Mouse (Mus musculus): Measurements from ENCODE around the gene Hmgcll1. TPM values are rescaled to one million over a fixed set of nuclear protein-coding genes. Genes with fewer than 3 reads are reported as not detected.

Hmgcll1 gene
- 0.20 and 0.34 TPM in 2 replicates for polyA plus RNA-seq (2015; fragmentation: Nextera tagmentation; extraction: Ambion mirVana)

DNA sequence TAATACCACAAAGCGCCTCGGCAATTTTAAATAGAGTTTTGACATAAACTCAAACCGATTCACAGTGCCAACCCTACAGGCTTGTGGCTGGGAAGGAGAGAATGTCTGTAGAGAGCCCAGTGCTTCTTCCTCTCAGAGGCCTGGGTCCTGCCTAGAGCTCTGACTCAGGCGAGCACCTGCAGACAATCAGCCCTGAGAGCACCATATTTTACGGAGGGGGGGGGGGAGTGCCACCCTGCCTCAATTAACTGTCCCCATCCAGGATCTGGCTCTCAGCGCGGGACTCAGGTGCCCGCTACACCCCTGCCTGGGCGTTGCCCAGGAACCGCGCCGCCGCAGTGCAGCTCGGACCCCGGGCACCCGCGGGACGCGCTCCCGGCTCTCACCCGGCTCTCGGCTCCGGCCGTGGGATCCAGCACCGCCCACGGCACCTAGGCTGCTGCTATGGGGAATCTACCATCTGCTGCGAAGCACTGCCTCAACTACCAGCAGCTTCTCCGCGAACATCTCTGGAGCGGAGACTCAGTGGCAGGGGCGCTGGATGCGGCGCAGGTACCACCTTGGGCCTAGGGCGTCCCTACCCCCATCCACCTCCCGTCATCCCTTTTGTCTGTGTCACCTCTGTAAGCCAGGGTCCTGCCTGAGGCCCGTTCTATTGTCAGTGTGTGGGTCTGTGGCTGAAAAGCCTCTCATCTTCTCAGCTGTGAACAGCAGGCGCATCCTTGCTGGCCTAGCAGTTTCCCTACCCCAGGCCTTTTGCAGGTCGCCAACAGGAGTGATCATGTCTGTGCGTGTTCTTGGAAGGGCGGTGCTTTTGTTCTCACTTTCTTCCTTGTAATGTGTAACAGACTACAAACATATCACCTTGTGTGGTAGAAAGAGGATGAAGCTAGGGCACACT lies at the start of gene Hmgcll1:
Hmgcll1 (plus strand) TSS at position 225 of the 901 bp plus-strand sequence.
- H3K4me1 ChIP-seq (ENCODE audit: control insufficient read depth, low read depth, low read length) = peaks cover 2% of the 10 kb centered on the region
- no peak within 1 kb of the TSS; the same call in 1 of the 2 replicates for H3K27ac ChIP-seq (ENCODE audit: low read length)
- no peaks in the 10 kb centered on the region for H3K27me3 ChIP-seq (ENCODE audit: control insufficient read depth, insufficient read depth, low read depth, low read length)
- peak within 1 kb of the TSS; percentile 55 for H3K4me3 ChIP-seq (ENCODE audit: low read depth, low read length)
- H3K4me2 ChIP-seq (ENCODE audit: low read depth, low read length) = peak within 1 kb of the TSS; percentile 74
- ATAC-seq (ENCODE audit: low read depth) = peak; percentile 52
- no peaks in the 10 kb centered on the region for H3K36me3 ChIP-seq (ENCODE audit: control insufficient read depth, insufficient read depth)
- 13% methylated on average over 39 of the region's 40 CpGs for WGBS (ENCODE audit: insufficient replicate concordance)
- H3K9me3 ChIP-seq (replicated peaks; ENCODE audit: control insufficient read depth, low read length) = no peaks in the 10 kb centered on the region
- H3K9ac ChIP-seq (ENCODE audit: low read depth, low read length) = peak within 1 kb of the TSS; percentile 50

DNA sequence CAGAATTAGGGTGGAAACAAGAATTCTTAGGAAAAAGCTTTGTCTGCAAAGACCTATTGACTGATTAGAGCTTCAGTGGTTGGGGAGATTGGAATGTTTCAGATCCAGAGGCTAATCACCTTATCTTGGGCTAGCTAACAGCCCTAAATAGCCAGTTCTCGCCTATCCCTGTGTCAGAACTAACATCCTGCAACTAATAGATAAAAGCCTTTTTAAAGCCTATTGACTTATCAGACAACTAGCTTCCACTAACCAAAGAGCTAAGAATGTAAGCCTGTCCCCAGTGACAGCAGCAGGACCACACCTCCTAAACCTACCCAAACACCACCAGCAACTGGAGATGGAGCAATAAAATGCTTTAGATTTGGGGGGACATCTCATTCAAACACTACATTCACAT lies 34.6 kb upstream of the Hmgcll1 start:
- H3K9ac ChIP-seq (ENCODE audit: low read depth, low read length) = no peak overlapping the region
- 42% methylated on average over 1 of the region's 1 CpGs for WGBS (ENCODE audit: insufficient replicate concordance)
- peak overlapping the region; percentile 35; the same call in 1 of the 2 replicates for H3K4me2 ChIP-seq (ENCODE audit: low read depth, low read length)
- ATAC-seq (ENCODE audit: low read depth) = peak; percentile 95
- no peaks in the 10 kb centered on the region for H3K27me3 ChIP-seq (ENCODE audit: control insufficient read depth, insufficient read depth, low read depth, low read length)
- H3K9me3 ChIP-seq (replicated peaks; ENCODE audit: control insufficient read depth, low read length) = no peaks in the 10 kb centered on the region
- peaks cover 19% of the 10 kb centered on the region for H3K4me1 ChIP-seq (ENCODE audit: control insufficient read depth, low read depth, low read length)
- no peaks in the 10 kb centered on the region for H3K36me3 ChIP-seq (ENCODE audit: control insufficient read depth, insufficient read depth)
- peak overlapping the region; percentile 71 for H3K27ac ChIP-seq (ENCODE audit: low read length)
- no peak overlapping the region for H3K4me3 ChIP-seq (ENCODE audit: low read depth, low read length)

DNA sequence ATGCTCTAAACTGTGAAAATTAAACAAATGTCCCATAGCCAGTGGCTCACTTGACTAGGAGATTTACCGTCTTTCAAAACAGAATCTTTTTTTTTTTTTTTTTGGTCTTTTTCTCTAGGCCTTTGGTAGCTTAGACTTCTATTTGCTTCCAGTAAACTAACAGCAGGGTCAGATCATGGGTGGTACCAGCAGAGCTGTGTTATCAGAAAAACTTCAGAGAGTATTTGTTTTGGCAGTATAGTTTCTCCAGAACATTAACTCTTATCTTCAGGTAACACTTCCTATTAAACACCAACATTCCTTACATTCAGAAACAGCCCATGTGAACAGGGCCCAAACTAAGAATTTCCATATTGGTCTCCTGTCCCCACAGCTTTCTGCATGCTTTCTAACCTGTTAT lies 33.5 kb upstream of the Hmgcll1 start:
- H3K36me3 ChIP-seq (ENCODE audit: control insufficient read depth, insufficient read depth) = no peaks in the 10 kb centered on the region
- no peaks in the 10 kb centered on the region for H3K9me3 ChIP-seq (replicated peaks; ENCODE audit: control insufficient read depth, low read length)
- peaks cover 22% of the 10 kb centered on the region for H3K4me1 ChIP-seq (ENCODE audit: control insufficient read depth, low read depth, low read length)
- peak; percentile 67 for ATAC-seq (ENCODE audit: low read depth)
- peak overlapping the region; percentile 12; the same call in 1 of the 2 replicates for H3K4me2 ChIP-seq (ENCODE audit: low read depth, low read length)
- H3K4me3 ChIP-seq (ENCODE audit: low read depth, low read length) = no peak overlapping the region
- peak overlapping the region; percentile 72 for H3K27ac ChIP-seq (ENCODE audit: low read length)
- no peak overlapping the region for H3K9ac ChIP-seq (ENCODE audit: low read depth, low read length)
- 17% methylated on average over 1 of the region's 1 CpGs for WGBS (ENCODE audit: insufficient replicate concordance)
- no peaks in the 10 kb centered on the region for H3K27me3 ChIP-seq (ENCODE audit: control insufficient read depth, insufficient read depth, low read depth, low read length)

DNA sequence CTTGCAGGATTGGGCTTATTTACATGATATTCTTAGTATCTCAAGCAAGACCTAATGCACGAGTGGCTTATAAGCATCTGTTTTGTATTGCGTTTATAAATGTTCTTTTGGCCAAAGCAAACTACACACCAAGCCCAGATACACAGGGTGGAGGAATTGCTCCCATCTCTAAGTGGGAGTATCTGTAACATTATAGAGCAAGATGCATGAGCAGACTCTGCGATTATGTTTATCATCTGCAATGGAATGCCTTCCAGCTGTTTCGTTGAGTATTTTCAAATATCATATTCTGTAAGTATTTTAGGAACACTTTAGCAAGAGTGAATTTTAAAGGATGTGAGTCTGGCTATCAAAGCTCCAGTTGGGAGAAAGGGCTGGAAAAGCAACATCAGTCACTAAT lies 25.2 kb upstream of the Hmgcll1 start:
- H3K27ac ChIP-seq (ENCODE audit: low read length) = no peak overlapping the region
- no peak overlapping the region for H3K4me2 ChIP-seq (ENCODE audit: low read depth, low read length)
- no peaks in the 10 kb centered on the region for H3K27me3 ChIP-seq (ENCODE audit: control insufficient read depth, insufficient read depth, low read depth, low read length)
- no peak for ATAC-seq (ENCODE audit: low read depth)
- peaks cover 3% of the 10 kb centered on the region; the same call in 1 of the 2 replicates for H3K4me1 ChIP-seq (ENCODE audit: control insufficient read depth, low read depth, low read length)
- H3K9ac ChIP-seq (ENCODE audit: low read depth, low read length) = no peak overlapping the region
- no peak overlapping the region for H3K4me3 ChIP-seq (ENCODE audit: low read depth, low read length)
- H3K9me3 ChIP-seq (replicated peaks; ENCODE audit: control insufficient read depth, low read length) = no peaks in the 10 kb centered on the region
- 75% methylated on average over 4 of the region's 4 CpGs for WGBS (ENCODE audit: insufficient replicate concordance)
- no peaks in the 10 kb centered on the region for H3K36me3 ChIP-seq (ENCODE audit: control insufficient read depth, insufficient read depth)

DNA sequence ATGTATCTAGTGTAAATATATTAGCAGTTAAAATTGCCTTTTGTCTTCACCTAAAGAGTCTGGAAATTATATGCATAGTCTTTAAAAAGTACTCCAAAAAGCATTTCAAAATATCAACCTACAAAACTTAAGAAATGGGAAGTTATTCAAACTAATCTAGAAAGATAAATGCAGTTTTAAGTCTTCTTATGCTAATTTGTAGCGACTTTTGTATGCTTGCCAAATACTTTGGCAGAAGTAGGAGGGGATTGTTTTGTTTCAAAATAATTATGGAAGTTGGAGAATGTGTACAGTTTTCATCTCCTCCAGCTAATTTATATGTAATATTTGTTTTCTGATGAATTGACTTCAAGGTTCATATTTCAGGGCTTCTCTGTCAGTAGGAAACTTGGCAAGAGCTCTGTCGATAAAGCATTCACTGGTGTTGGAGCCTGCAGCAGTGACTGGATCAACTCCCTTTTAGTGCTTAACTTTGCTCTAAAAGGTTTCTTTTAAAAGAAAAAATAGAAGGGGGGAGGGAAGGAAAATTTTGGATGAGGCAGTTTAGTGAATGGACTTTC lies 15.8 kb upstream of the Hmgcll1 start:
- Histone ChIP-seq H3K9me3 (replicated peaks; ENCODE audit: control insufficient read depth, low read length) (no peaks in the 10 kb centered on the region), H3K27me3 (ENCODE audit: control insufficient read depth, insufficient read depth, low read depth, low read length) (no peaks in the 10 kb centered on the region), H3K4me3 (ENCODE audit: low read depth, low read length) (no peak overlapping the region), H3K4me2 (ENCODE audit: low read depth, low read length) (no peak overlapping the region), H3K36me3 (ENCODE audit: control insufficient read depth, insufficient read depth) (no peaks in the 10 kb centered on the region), H3K4me1 (ENCODE audit: control insufficient read depth, low read depth, low read length) (no peaks in the 10 kb centered on the region), H3K9ac (ENCODE audit: low read depth, low read length) (no peak overlapping the region), H3K27ac (ENCODE audit: low read length) (no peak overlapping the region)
- WGBS (ENCODE audit: insufficient replicate concordance) = 72% methylated on average over 2 of the region's 2 CpGs
- no peak for ATAC-seq (ENCODE audit: low read depth)

DNA sequence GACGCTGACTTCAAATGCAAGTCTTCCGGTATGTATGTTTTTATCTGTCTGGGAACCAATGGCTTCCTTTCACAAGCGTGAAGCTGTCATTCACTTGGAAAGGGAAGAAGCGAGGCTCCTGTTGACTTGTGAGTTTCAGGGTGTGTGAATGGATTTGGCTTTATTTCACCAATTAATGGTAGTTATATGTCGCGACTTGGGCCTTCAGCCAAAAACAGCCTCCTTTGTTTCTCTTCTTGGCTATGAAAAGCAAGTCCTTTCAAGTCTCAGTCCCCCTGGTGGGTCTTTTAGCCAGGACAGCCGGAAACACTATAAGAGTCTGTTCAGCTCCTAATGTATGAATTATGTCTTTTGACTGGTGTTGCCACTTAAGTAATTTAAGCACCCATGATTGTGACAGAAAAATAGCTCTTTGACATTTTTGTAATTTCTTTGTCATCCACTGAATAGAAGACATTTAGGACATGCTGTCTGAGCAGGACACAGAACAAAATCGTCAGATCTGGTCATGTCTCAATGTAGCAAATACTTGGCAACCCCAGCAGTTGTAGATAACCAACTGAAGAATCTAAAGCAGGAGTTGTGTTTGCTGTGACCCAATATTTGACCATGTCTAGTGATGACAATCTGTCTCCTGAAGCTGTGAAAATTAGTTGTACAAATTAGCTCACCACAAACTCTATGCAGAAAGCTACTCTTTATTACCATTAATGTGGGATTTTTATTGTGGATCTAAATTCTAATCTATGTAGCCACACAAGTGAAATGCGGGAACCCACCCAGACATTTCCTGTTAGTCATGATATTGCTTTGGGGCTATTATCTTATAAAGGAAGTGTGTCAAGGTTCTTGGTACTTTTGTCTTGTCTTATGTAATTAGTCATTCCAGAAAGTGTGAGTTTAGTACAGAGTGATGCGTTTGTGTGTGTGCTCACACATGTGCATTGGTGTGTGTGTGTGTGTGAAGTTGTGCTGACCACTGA lies 13.5 kb upstream of the Hmgcll1 start:
- Histone ChIP-seq H3K9ac (ENCODE audit: low read depth, low read length) (no peak overlapping the region), H3K4me1 (ENCODE audit: control insufficient read depth, low read depth, low read length) (no peaks in the 10 kb centered on the region), H3K9me3 (replicated peaks; ENCODE audit: control insufficient read depth, low read length) (no peaks in the 10 kb centered on the region), H3K27me3 (ENCODE audit: control insufficient read depth, insufficient read depth, low read depth, low read length) (no peaks in the 10 kb centered on the region), H3K27ac (ENCODE audit: low read length) (no peak overlapping the region), H3K4me2 (ENCODE audit: low read depth, low read length) (no peak overlapping the region), H3K36me3 (ENCODE audit: control insufficient read depth, insufficient read depth) (no peaks in the 10 kb centered on the region), H3K4me3 (ENCODE audit: low read depth, low read length) (no peak overlapping the region)
- no peak for ATAC-seq (ENCODE audit: low read depth)
- 55% methylated on average over 10 of the region's 10 CpGs for WGBS (ENCODE audit: insufficient replicate concordance)

DNA sequence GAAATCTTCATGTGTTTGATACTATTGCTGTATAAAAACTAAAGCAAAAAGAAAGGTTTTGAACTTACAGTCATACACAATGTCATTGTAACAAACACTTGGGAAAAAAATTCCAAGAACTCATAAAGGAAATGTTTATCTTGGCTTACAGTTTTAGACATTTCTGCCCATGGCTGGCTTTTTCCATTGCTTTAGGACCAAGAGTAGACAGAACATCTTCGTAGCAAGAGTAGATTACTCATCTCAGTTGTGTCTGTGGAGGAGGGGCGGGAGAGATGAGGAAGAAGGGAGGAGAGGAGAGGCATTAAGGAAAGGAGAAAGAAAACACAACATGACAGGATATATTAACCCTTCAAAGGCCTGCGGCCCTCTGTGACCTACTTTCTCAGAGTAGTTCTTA lies 11.6 kb upstream of the Hmgcll1 start:
- Histone ChIP-seq H3K4me2 (ENCODE audit: low read depth, low read length) (no peak overlapping the region), H3K27ac (ENCODE audit: low read length) (no peak overlapping the region), H3K4me1 (ENCODE audit: control insufficient read depth, low read depth, low read length) (no peaks in the 10 kb centered on the region), H3K27me3 (ENCODE audit: control insufficient read depth, insufficient read depth, low read depth, low read length) (no peaks in the 10 kb centered on the region), H3K36me3 (ENCODE audit: control insufficient read depth, insufficient read depth) (no peaks in the 10 kb centered on the region), H3K9me3 (replicated peaks; ENCODE audit: control insufficient read depth, low read length) (no peaks in the 10 kb centered on the region), H3K9ac (ENCODE audit: low read depth, low read length) (no peak overlapping the region), H3K4me3 (ENCODE audit: low read depth, low read length) (no peak overlapping the region)
- no peak for ATAC-seq (ENCODE audit: low read depth)
- WGBS (ENCODE audit: insufficient replicate concordance) = 69% methylated on average over 3 of the region's 3 CpGs

DNA sequence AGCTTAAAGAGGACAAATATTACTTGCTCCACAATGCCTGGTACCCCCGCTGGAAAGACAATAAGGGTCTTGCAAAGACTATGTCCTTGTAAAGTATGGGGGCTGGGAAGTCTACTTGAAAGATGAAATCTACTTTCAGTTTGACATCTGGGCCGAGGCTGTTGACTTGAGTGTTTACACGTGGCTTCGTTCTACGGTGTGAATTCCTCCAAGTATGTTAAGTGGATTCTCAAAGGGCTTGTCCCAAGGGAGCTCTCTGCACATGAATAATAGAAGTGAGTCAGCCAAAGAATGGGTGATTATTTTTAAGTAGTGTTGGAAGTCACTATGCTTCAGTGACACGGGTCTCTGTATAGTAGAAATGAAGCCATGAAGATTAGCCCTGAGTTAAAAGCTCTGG lies 11.0 kb upstream of the Hmgcll1 start:
- Histone ChIP-seq H3K9ac (ENCODE audit: low read depth, low read length) (no peak overlapping the region), H3K4me1 (ENCODE audit: control insufficient read depth, low read depth, low read length) (no peaks in the 10 kb centered on the region), H3K36me3 (ENCODE audit: control insufficient read depth, insufficient read depth) (no peaks in the 10 kb centered on the region), H3K9me3 (replicated peaks; ENCODE audit: control insufficient read depth, low read length) (no peaks in the 10 kb centered on the region), H3K27me3 (ENCODE audit: control insufficient read depth, insufficient read depth, low read depth, low read length) (no peaks in the 10 kb centered on the region), H3K27ac (ENCODE audit: low read length) (no peak overlapping the region), H3K4me2 (ENCODE audit: low read depth, low read length) (no peak overlapping the region), H3K4me3 (ENCODE audit: low read depth, low read length) (no peak overlapping the region)
- no peak for ATAC-seq (ENCODE audit: low read depth)
- WGBS (ENCODE audit: insufficient replicate concordance) = 57% methylated on average over 6 of the region's 6 CpGs
